Mouse (Mus musculus): ENCODE measurements around the gene Tmprss6.

DNA sequence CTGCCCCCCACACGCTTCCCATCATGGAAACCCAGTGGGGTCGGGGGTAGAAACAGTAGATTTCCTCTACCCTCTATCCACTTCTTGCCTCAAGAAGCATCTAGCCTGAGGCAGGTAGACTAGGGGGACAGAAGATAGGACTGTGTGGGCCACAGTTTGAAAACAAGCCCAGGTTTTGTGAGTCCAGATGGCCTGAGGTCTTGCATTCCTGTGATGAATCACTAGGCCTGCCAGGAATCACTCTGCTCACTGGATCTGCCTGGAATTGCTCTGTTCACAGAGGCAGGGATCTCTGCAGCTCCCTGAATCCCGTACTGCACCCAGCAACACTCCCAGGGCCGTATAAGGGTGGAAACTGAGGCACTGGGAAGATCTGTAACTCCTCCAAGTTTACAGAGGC lies 14.9 kb upstream of the Tmprss6 start:
- TF ChIP-seq POLR2A (IDR thresholded peaks at IDR 0.05; ENCODE audit: low read depth, low read length) (no peak), CTCF (IDR thresholded peaks at IDR 0.05; ENCODE audit: borderline replicate concordance, insufficient read depth, low read length) (no peak)
